Comparison of ENCODE assay signal across 9 mouse cellular contexts in the genomic region with DNA sequence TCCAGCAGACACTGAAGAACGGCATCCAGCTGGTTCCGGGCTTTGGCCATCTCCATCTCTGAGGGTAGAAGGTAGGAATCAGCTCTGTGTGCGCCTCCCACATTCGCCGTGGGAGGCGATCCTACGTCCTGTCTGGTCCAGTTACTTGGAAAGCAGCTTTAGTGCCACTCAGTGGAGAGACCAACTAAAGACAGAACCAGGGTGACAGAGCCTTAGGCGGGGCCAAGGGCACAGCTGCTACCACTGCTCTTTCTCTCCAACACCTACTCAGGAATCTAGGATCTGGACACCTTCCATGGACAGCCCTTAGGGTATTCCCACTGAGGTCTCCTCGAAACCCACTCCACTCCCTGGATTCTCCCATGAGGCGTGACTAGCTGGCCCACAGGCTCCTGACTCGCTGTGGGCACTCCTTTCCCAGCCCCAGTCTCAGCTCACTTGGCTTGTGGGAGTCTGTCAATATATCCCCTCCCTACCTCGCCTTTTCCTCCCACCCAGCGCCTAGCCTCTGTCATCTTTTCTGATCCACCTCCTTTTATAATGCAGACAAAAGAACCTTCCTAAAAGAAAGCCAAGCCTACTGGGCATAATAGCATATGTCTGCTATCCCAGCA. TPM values are rescaled to one million over a fixed set of nuclear protein-coding genes. Genes with fewer than 3 reads are reported as not detected.
DNase-seq lines count a peak whose midpoint lies in the region; ATAC-seq and TF ChIP-seq lines count a peak whose summit lies in the region.
"Had no signal": no experiment of that assay in that cellular context is flagged by ENCODE, and none has a peak within 500 bp of the region (broad histone marks: within the 10 kb centered on the region; RNA-seq: fewer than 3 reads in every experiment).

No protein-coding gene starts in this region.

- no peak for ATAC-seq in G1E (ENCODE audit: extremely low read depth, insufficient number of reproducible peaks, low FRiP score, poor library complexity, severe bottlenecking)
- ATAC-seq in heart, embryonic 15.5 days (replicated peaks; ENCODE audit: insufficient number of reproducible peaks, insufficient read depth, low FRiP score, low read depth), result no peak
- ATAC-seq in liver, embryonic 16.5 days (ENCODE audit: low read depth), result no peak
- ATAC-seq in megakaryocyte-erythroid progenitor cell, adult 5-6 weeks (replicated peaks; ENCODE audit: low FRiP score, low TSS enrichment, poor library complexity, severe bottlenecking), result no peak

- peaks cover 27% of the 10 kb centered on the region for H3K4me1 ChIP-seq in heart, embryonic 10.5 days
- peaks cover 43% of the 10 kb centered on the region for H3K4me1 ChIP-seq in G1E (ENCODE audit: insufficient read depth, low read depth, low read length)
- peaks cover 42% of the 10 kb centered on the region for H3K4me1 ChIP-seq in heart, embryonic 15.5 days (replicated peaks)
- H3K4me1 ChIP-seq in liver, embryonic 16.5 days (ENCODE audit: control insufficient read depth, low read depth, low read length), result peaks cover 35% of the 10 kb centered on the region

- H3K9ac ChIP-seq in heart, embryonic 15.5 days, result 0 out of 2 replicates have a peak overlapping the region, but pooled peaks have one; percentile 71
- peak overlapping the region; percentile 72 for H3K9ac ChIP-seq in liver, embryonic 16.5 days (ENCODE audit: low read depth, low read length)

- 91% methylated on average over 13 of the region's 13 CpGs for WGBS in heart, embryonic 10.5 days
- WGBS in heart, embryonic 15.5 days, result 85% methylated on average over 13 of the region's 13 CpGs
- WGBS in liver, embryonic 16.5 days (ENCODE audit: insufficient replicate concordance), result 80% methylated on average over 13 of the region's 13 CpGs

- H3K4me2 ChIP-seq in heart, embryonic 15.5 days, result peak overlapping the region; percentile 93
- peak overlapping the region; percentile 80 for H3K4me2 ChIP-seq in liver, embryonic 16.5 days (ENCODE audit: low read depth, low read length)

- no peaks in the 10 kb centered on the region for H3K27me3 ChIP-seq in heart, embryonic 10.5 days (ENCODE audit: insufficient read depth, poor library complexity, severe bottlenecking)
- H3K27me3 ChIP-seq in G1E (ENCODE audit: insufficient read depth, low read length), result no peaks in the 10 kb centered on the region
- H3K27me3 ChIP-seq in heart, embryonic 15.5 days, result no peaks in the 10 kb centered on the region
- H3K27me3 ChIP-seq in liver, embryonic 16.5 days (ENCODE audit: control insufficient read depth, insufficient read depth, low read depth, low read length), result no peaks in the 10 kb centered on the region

- H3K27ac ChIP-seq in heart, embryonic 10.5 days, result no peak overlapping the region
- no peak overlapping the region for H3K27ac ChIP-seq in heart, embryonic 15.5 days
- peak overlapping the region; percentile 86 for H3K27ac ChIP-seq in liver, embryonic 16.5 days (ENCODE audit: low read length)

- no peak for TF ChIP-seq CTCF in G1E (IDR thresholded peaks at IDR 0.05; ENCODE audit: low read depth, low read length)

- DNase-seq in heart, embryonic 10.5 days (ENCODE audit: low spot score), result no peak
- DNase-seq in heart, adult 9 months (ENCODE audit: low spot score in 2 of 2), result no peak
- DNase-seq in G1E (ENCODE audit: low spot score), result no peak
- no peak for DNase-seq in testis, postnatal 14 days (ENCODE audit: low spot score)
- no peak for DNase-seq in T-cell, adult 2 months (ENCODE audit: low spot score)
- DNase-seq: lung, postnatal 4 days had no signal

- H3K9me3 ChIP-seq in heart, embryonic 10.5 days, result no peaks in the 10 kb centered on the region
- H3K9me3 ChIP-seq in G1E (replicated peaks), result no peaks in the 10 kb centered on the region
- no peaks in the 10 kb centered on the region for H3K9me3 ChIP-seq in heart, embryonic 15.5 days (replicated peaks)
- no peaks in the 10 kb centered on the region for H3K9me3 ChIP-seq in liver, embryonic 16.5 days (replicated peaks; ENCODE audit: control insufficient read depth, low read length)

- peak overlapping the region; percentile 72; the same call in 1 of the 2 replicates for H3K4me3 ChIP-seq in heart, embryonic 10.5 days
- peak overlapping the region; percentile 51; the same call in 1 of the 2 replicates for H3K4me3 ChIP-seq in G1E (ENCODE audit: low read depth, low read length)
- peak overlapping the region; percentile 76 for H3K4me3 ChIP-seq in heart, embryonic 15.5 days
- peak overlapping the region; percentile 76 for H3K4me3 ChIP-seq in liver, embryonic 16.5 days (ENCODE audit: low read depth, low read length)

- H3K36me3 ChIP-seq in heart, embryonic 10.5 days, result peaks cover 42% of the 10 kb centered on the region
- peaks cover 59% of the 10 kb centered on the region for H3K36me3 ChIP-seq in G1E (replicated peaks)
- H3K36me3 ChIP-seq in heart, embryonic 15.5 days, result peaks cover 28% of the 10 kb centered on the region
- H3K36me3 ChIP-seq in liver, embryonic 16.5 days (ENCODE audit: control insufficient read depth, insufficient read depth), result peaks cover 17% of the 10 kb centered on the region

RNA-seq across cellular contexts. Expression of gene Lin37, which starts 1.6 kb away (rescaled TPM):
- 31.5 and 35.6 TPM in 2 replicates for polyA plus RNA-seq in heart, embryonic 10.5 days (2016; fragmentation: Nextera tagmentation; extraction: Ambion mirVana)
- total RNA-seq in G1E (2014; fragmentation: Nextera tagmentation), result 82.7 and 119 TPM in 2 replicates
- total RNA-seq in G1E (2017), result 20.4 and 24.9 TPM in 2 replicates
- polyA plus RNA-seq in G1E (2012), result 66.7 and 78.0 TPM in 2 replicates
- 32.7 and 33.1 TPM in 2 replicates for polyA plus RNA-seq in heart, embryonic 15.5 days (2015; fragmentation: Nextera tagmentation; extraction: Ambion mirVana)
- polyA plus RNA-seq in liver, embryonic 16.5 days (2015; fragmentation: Nextera tagmentation; extraction: Ambion mirVana), result 22.7 and 23.7 TPM in 2 replicates
- total RNA-seq in megakaryocyte-erythroid progenitor cell, adult 5-6 weeks (2014; fragmentation: Nextera tagmentation), result 45.8 and 61.6 TPM in 2 replicates
- 13.8 and 28.6 TPM in 2 replicates for total RNA-seq in megakaryocyte-erythroid progenitor cell, adult 5-6 weeks (2017)

RNA-seq across cellular contexts. Expression of gene U2af1l4, which starts 5.1 kb away (rescaled TPM):
- 87.8 and 90.4 TPM in 2 replicates for polyA plus RNA-seq in heart, embryonic 10.5 days (2016; fragmentation: Nextera tagmentation; extraction: Ambion mirVana)
- total RNA-seq in G1E (2014; fragmentation: Nextera tagmentation) (16.1 and 42.5 TPM in 2 replicates), G1E (2017) (62.9 and 74.1 TPM in 2 replicates)
- 47.3 and 71.2 TPM in 2 replicates for polyA plus RNA-seq in G1E (2012)
- 90.0 and 97.8 TPM in 2 replicates for polyA plus RNA-seq in heart, embryonic 15.5 days (2015; fragmentation: Nextera tagmentation; extraction: Ambion mirVana)
- 31.5 and 32.6 TPM in 2 replicates for polyA plus RNA-seq in liver, embryonic 16.5 days (2015; fragmentation: Nextera tagmentation; extraction: Ambion mirVana)
- total RNA-seq in megakaryocyte-erythroid progenitor cell, adult 5-6 weeks (2014; fragmentation: Nextera tagmentation), result 29.4 and 34.6 TPM in 2 replicates
- 79.6 and 83.0 TPM in 2 replicates for total RNA-seq in megakaryocyte-erythroid progenitor cell, adult 5-6 weeks (2017)

RNA-seq across cellular contexts. Expression of gene Gm49396, which starts 5.1 kb away (rescaled TPM):
- 9.9 and 12.3 TPM in 2 replicates for polyA plus RNA-seq in heart, embryonic 10.5 days (2016; fragmentation: Nextera tagmentation; extraction: Ambion mirVana)
- total RNA-seq in G1E (2014; fragmentation: Nextera tagmentation) (3.9 and 4.4 TPM in 2 replicates), G1E (2017) (4.7 and 5.8 TPM in 2 replicates)
- 2.5 and 2.6 TPM in 2 replicates for polyA plus RNA-seq in G1E (2012)
- polyA plus RNA-seq in heart, embryonic 15.5 days (2015; fragmentation: Nextera tagmentation; extraction: Ambion mirVana), result 8.4 and 10.8 TPM in 2 replicates
- 3.8 and 4.1 TPM in 2 replicates for polyA plus RNA-seq in liver, embryonic 16.5 days (2015; fragmentation: Nextera tagmentation; extraction: Ambion mirVana)
- total RNA-seq in megakaryocyte-erythroid progenitor cell, adult 5-6 weeks (2014; fragmentation: Nextera tagmentation), result 5.3 and 14.0 TPM in 2 replicates
- total RNA-seq in megakaryocyte-erythroid progenitor cell, adult 5-6 weeks (2017), result 1.5 and 7.0 TPM in 2 replicates

RNA-seq across cellular contexts. Expression of gene Psenen, which starts 5.4 kb away (rescaled TPM):
- 112 and 124 TPM in 2 replicates for polyA plus RNA-seq in heart, embryonic 10.5 days (2016; fragmentation: Nextera tagmentation; extraction: Ambion mirVana)
- total RNA-seq in G1E (2014; fragmentation: Nextera tagmentation) (246 and 298 TPM in 2 replicates), G1E (2017) (134 and 142 TPM in 2 replicates)
- 26.1 and 31.8 TPM in 2 replicates for polyA plus RNA-seq in G1E (2012)
- 104 and 106 TPM in 2 replicates for polyA plus RNA-seq in heart, embryonic 15.5 days (2015; fragmentation: Nextera tagmentation; extraction: Ambion mirVana)
- polyA plus RNA-seq in liver, embryonic 16.5 days (2015; fragmentation: Nextera tagmentation; extraction: Ambion mirVana), result 65.0 and 70.1 TPM in 2 replicates
- 150 and 174 TPM in 2 replicates for total RNA-seq in megakaryocyte-erythroid progenitor cell, adult 5-6 weeks (2014; fragmentation: Nextera tagmentation)
- 99.1 and 117 TPM in 2 replicates for total RNA-seq in megakaryocyte-erythroid progenitor cell, adult 5-6 weeks (2017)

RNA-seq across cellular contexts. Expression of gene Proser3, which starts 5.9 kb away (rescaled TPM):
- 8.8 and 13.0 TPM in 2 replicates for polyA plus RNA-seq in heart, embryonic 10.5 days (2016; fragmentation: Nextera tagmentation; extraction: Ambion mirVana)
- total RNA-seq in G1E (2014; fragmentation: Nextera tagmentation) (18.6 and 20.2 TPM in 2 replicates), G1E (2017) (4.2 and 7.4 TPM in 2 replicates)
- 19.7 and 20.5 TPM in 2 replicates for polyA plus RNA-seq in G1E (2012)
- polyA plus RNA-seq in heart, embryonic 15.5 days (2015; fragmentation: Nextera tagmentation; extraction: Ambion mirVana), result 8.0 and 9.4 TPM in 2 replicates
- polyA plus RNA-seq in liver, embryonic 16.5 days (2015; fragmentation: Nextera tagmentation; extraction: Ambion mirVana), result 2.7 and 3.0 TPM in 2 replicates
- total RNA-seq in megakaryocyte-erythroid progenitor cell, adult 5-6 weeks (2014; fragmentation: Nextera tagmentation), result 16.2 and 17.9 TPM in 2 replicates
- total RNA-seq in megakaryocyte-erythroid progenitor cell, adult 5-6 weeks (2017), result 3.5 and 5.3 TPM in 2 replicates
